Mouse (Mus musculus) limb, embryonic 10.5 days (tissue): ENCODE data around the gene Zfp961. TPM values are rescaled to one million over a fixed set of nuclear protein-coding genes. Genes with fewer than 3 reads are reported as not detected.
A peak's percentile ranks its signal among the peaks of the same experiment; 100 is the strongest.

Experiments used
- DNase-seq: peaks from one replicate; pipeline ENCODE4 v3.0.0-alpha.2; 2017; ENCODE audit warnings: low spot score
- H3K27ac ChIP-seq: fragments of 300-500 bp; sonication (generic); 2 replicates; pipeline ENCODE4 v1.5.1; 2016; ENCODE audit warnings: mild to moderate bottlenecking
- H3K27me3 ChIP-seq: fragments of 300-500 bp; sonication (generic); 2 replicates; pipeline ENCODE4 v1.6.1; 2016; ENCODE audit warnings: low read depth, mild to moderate bottlenecking; ENCODE audit not compliant: poor library complexity, severe bottlenecking
- H3K36me3 ChIP-seq: fragments of 300-500 bp; sonication (generic); 2 replicates; pipeline ENCODE4 v1.6.1; 2016; ENCODE audit warnings: mild to moderate bottlenecking, moderate library complexity
- H3K4me1 ChIP-seq: fragments of 300-500 bp; sonication (generic); 2 replicates; pipeline ENCODE4 v1.6.1; 2016
- H3K4me3 ChIP-seq: fragments of 300-500 bp; sonication (generic); 2 replicates; pipeline ENCODE4 v1.5.1; 2016; ENCODE audit warnings: mild to moderate bottlenecking, moderate library complexity
- H3K9me3 ChIP-seq: fragments of 300-500 bp; sonication (generic); replicated peaks from 2 replicates; pipeline ENCODE4 v1.6.1; 2016; ENCODE audit warnings: mild to moderate bottlenecking
- WGBS: fragments of 180-500 bp; shearing (Covaris S2); methylation state at CpG from one replicate; pipeline ENCODE4 v1.1.7; 2016; 5-methylcytosine and 5-hydroxymethylcytosine counted together
- polyA plus RNA-seq: library from polyadenylated mRNA; unstranded; fragments of >200 nt; fragmentation: Nextera tagmentation; extraction: Ambion mirVana; gene quantifications from 2 replicates; pipeline ENCODE4 v1.2.1, GENCODE M21; 2016

The Zfp961 gene
- polyA plus RNA-seq, 1 experiment from 2014 or later, result 28.1 TPM

- Histone ChIP-seq H3K27me3 (no peaks in the 10 kb centered on the region), H3K36me3 (peaks cover 84% of the 10 kb centered on the region), H3K27ac (no peak overlapping the region), H3K4me1 (no peaks in the 10 kb centered on the region), H3K4me3 (no peak overlapping the region), H3K9me3 (no peaks in the 10 kb centered on the region)
- WGBS, result 94% methylated on average over 6 of the region's 6 CpGs
- DNase-seq, result peak; percentile 0
Measured at GRCm38 (mm10) chr8:71968100-71968499, 17.3 kb downstream of the Zfp961 start.

GRCm38 (mm10) chr8:71968636-71969035, 17.8 kb downstream of the Zfp961 start:
- H3K4me3 ChIP-seq, result no peak overlapping the region
- no peaks in the 10 kb centered on the region for H3K4me1 ChIP-seq
- H3K27me3 ChIP-seq, result no peaks in the 10 kb centered on the region
- DNase-seq, result peak; percentile 7
- H3K9me3 ChIP-seq, result no peaks in the 10 kb centered on the region
- peaks cover 79% of the 10 kb centered on the region for H3K36me3 ChIP-seq
- WGBS, result 97% methylated on average over 6 of the region's 6 CpGs
- no peak overlapping the region for H3K27ac ChIP-seq

- H3K4me3 ChIP-seq, result no peak overlapping the region
- H3K36me3 ChIP-seq, result peaks cover 47% of the 10 kb centered on the region
- H3K4me1 ChIP-seq, result no peaks in the 10 kb centered on the region
- no peak overlapping the region for H3K27ac ChIP-seq
- H3K9me3 ChIP-seq, result no peaks in the 10 kb centered on the region
- 78% methylated on average over 1 of the region's 1 CpGs for WGBS
- H3K27me3 ChIP-seq, result no peaks in the 10 kb centered on the region
- DNase-seq, result peak; percentile 11
Measured at GRCm38 (mm10) chr8:71971945-71972344, 21.1 kb downstream of the Zfp961 start.

- Histone ChIP-seq H3K9me3 (no peaks in the 10 kb centered on the region), H3K36me3 (peaks cover 24% of the 10 kb centered on the region), H3K4me1 (no peaks in the 10 kb centered on the region), H3K4me3 (no peak overlapping the region), H3K27me3 (no peaks in the 10 kb centered on the region), H3K27ac (no peak overlapping the region)
- 80% methylated on average over 3 of the region's 3 CpGs for WGBS
- DNase-seq, result no peak
Measured at GRCm38 (mm10) chr8:71974211-71974610, 23.4 kb downstream of the Zfp961 start.

- no peaks in the 10 kb centered on the region for H3K36me3 ChIP-seq
- no peak for DNase-seq
- H3K4me3 ChIP-seq, result no peak overlapping the region
- H3K27ac ChIP-seq, result no peak overlapping the region
- WGBS, result 72% methylated on average over 2 of the region's 2 CpGs
- no peaks in the 10 kb centered on the region for H3K9me3 ChIP-seq
- H3K27me3 ChIP-seq, result no peaks in the 10 kb centered on the region
- no peaks in the 10 kb centered on the region for H3K4me1 ChIP-seq
Measured at GRCm38 (mm10) chr8:71981032-71981431, 30.2 kb downstream of the Zfp961 start.

GRCm38 (mm10) chr8:71981456-71981855, 30.6 kb downstream of the Zfp961 start:
- WGBS, result 93% methylated on average over 4 of the region's 4 CpGs
- Histone ChIP-seq H3K9me3 (no peaks in the 10 kb centered on the region), H3K27ac (no peak overlapping the region), H3K4me3 (no peak overlapping the region), H3K4me1 (no peaks in the 10 kb centered on the region), H3K36me3 (no peaks in the 10 kb centered on the region), H3K27me3 (no peaks in the 10 kb centered on the region)
- DNase-seq, result no peak

- Histone ChIP-seq H3K4me1 (peaks cover 12% of the 10 kb centered on the region), H3K4me3 (no peak overlapping the region), H3K36me3 (no peaks in the 10 kb centered on the region), H3K9me3 (no peaks in the 10 kb centered on the region), H3K27ac (no peak overlapping the region), H3K27me3 (no peaks in the 10 kb centered on the region)
- no peak for DNase-seq
- WGBS, result 70% methylated on average over 4 of the region's 4 CpGs
Measured at GRCm38 (mm10) chr8:71984601-71985000, 33.8 kb downstream of the Zfp961 start.

GRCm38 (mm10) chr8:71988110-71988866, 37.5 kb downstream of the Zfp961 start:
- peaks cover 12% of the 10 kb centered on the region for H3K4me1 ChIP-seq
- peak overlapping the region; percentile 71 for H3K27ac ChIP-seq
- H3K4me3 ChIP-seq, result peak overlapping the region; percentile 55
- no peaks in the 10 kb centered on the region for H3K27me3 ChIP-seq
- peak; percentile 60 for DNase-seq
- no peaks in the 10 kb centered on the region for H3K36me3 ChIP-seq
- WGBS, result 20% methylated on average over 24 of the region's 24 CpGs
- H3K9me3 ChIP-seq, result no peaks in the 10 kb centered on the region

GRCm38 (mm10) chr8:71988867-71989599, 38.2 kb downstream of the Zfp961 start:
- 43% methylated on average over 13 of the region's 13 CpGs for WGBS
- no peaks in the 10 kb centered on the region for H3K9me3 ChIP-seq
- H3K27ac ChIP-seq, result peak overlapping the region; percentile 71
- no peaks in the 10 kb centered on the region for H3K36me3 ChIP-seq
- peaks cover 12% of the 10 kb centered on the region for H3K4me1 ChIP-seq
- H3K27me3 ChIP-seq, result no peaks in the 10 kb centered on the region
- peak overlapping the region; percentile 55 for H3K4me3 ChIP-seq
- peak; percentile 30 for DNase-seq

GRCm38 (mm10) chr8:71999434-71999833, 48.6 kb downstream of the Zfp961 start:
- no peaks in the 10 kb centered on the region for H3K4me1 ChIP-seq

GRCm38 (mm10) chr8:72000223-72000622, 49.4 kb downstream of the Zfp961 start:
- no peak for DNase-seq
- 69% methylated on average over 3 of the region's 3 CpGs for WGBS

More at GRCm38 (mm10) chr8:71999434-71999833, 48.6 kb downstream of the Zfp961 start:
- H3K4me3 ChIP-seq, result no peak overlapping the region
- H3K36me3 ChIP-seq, result no peaks in the 10 kb centered on the region
- H3K27ac ChIP-seq, result no peak overlapping the region
- no peaks in the 10 kb centered on the region for H3K27me3 ChIP-seq
- H3K9me3 ChIP-seq, result no peaks in the 10 kb centered on the region
- WGBS, result 87% methylated on average over 1 of the region's 1 CpGs
- no peak for DNase-seq

GRCm38 (mm10) chr8:72002942-72003341, 52.1 kb downstream of the Zfp961 start:
- no peaks in the 10 kb centered on the region for H3K9me3 ChIP-seq
- no peaks in the 10 kb centered on the region for H3K4me1 ChIP-seq
- no peak overlapping the region for H3K4me3 ChIP-seq
- no peaks in the 10 kb centered on the region for H3K27me3 ChIP-seq
- H3K36me3 ChIP-seq, result no peaks in the 10 kb centered on the region
- H3K27ac ChIP-seq, result no peak overlapping the region
- no peak for DNase-seq

More at GRCm38 (mm10) chr8:72000223-72000622, 49.4 kb downstream of the Zfp961 start:
- H3K36me3 ChIP-seq, result no peaks in the 10 kb centered on the region
- H3K9me3 ChIP-seq, result no peaks in the 10 kb centered on the region
- no peak overlapping the region for H3K27ac ChIP-seq
- H3K4me3 ChIP-seq, result no peak overlapping the region
- H3K27me3 ChIP-seq, result no peaks in the 10 kb centered on the region
- no peaks in the 10 kb centered on the region for H3K4me1 ChIP-seq

- DNase-seq, result no peak
- no peak overlapping the region for H3K27ac ChIP-seq
- 90% methylated on average over 3 of the region's 3 CpGs for WGBS
- H3K4me3 ChIP-seq, result no peak overlapping the region
- no peaks in the 10 kb centered on the region for H3K9me3 ChIP-seq
- H3K36me3 ChIP-seq, result no peaks in the 10 kb centered on the region
- no peaks in the 10 kb centered on the region for H3K4me1 ChIP-seq
- no peaks in the 10 kb centered on the region for H3K27me3 ChIP-seq
Measured at GRCm38 (mm10) chr8:72005912-72006311, 55.1 kb downstream of the Zfp961 start.
